ENCODE assay signal across 18 mouse cellular contexts in the genomic region with DNA sequence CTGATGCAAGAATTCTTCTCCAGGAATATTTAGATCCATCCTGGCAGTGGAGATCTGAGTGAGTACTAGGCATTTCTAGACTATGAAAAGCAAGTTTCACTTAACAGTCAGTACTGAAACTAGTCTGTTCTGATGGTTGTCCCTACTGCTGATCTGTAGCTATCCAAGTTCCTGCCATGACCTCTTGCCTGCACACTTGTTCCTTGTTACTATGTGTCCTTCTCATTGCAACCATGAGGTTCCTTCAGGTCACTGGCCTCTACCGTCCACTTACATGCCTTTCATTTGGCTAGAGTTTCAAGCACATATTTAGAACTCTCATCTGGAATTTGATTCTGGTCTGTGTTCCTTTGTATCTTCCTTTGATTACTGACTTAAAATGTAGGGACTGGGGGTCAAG. TPM values are rescaled to one million over a fixed set of nuclear protein-coding genes. Genes with fewer than 3 reads are reported as not detected.
"Had no signal": no experiment of that assay in that cellular context is flagged by ENCODE, and none has a peak within 500 bp of the region (broad histone marks: within the 10 kb centered on the region; RNA-seq: fewer than 3 reads in every experiment).

No protein-coding gene starts in this region.

- H3K4me3 ChIP-seq: limb, embryonic 12.5 days; liver, embryonic 13.5 days; lung, embryonic 15.5 days; megakaryocyte, embryonic 14.5 days; midbrain, embryonic 15.5 days; neural tube, embryonic 13.5 days had no signal

- ATAC-seq: liver, postnatal 0 days; midbrain, embryonic 15.5 days had no signal

- H3K4me2 ChIP-seq: limb, embryonic 12.5 days; liver, embryonic 13.5 days; lung, embryonic 15.5 days; midbrain, embryonic 11.5 days; midbrain, embryonic 15.5 days; neural tube, embryonic 13.5 days had no signal

- DNase-seq: kidney, postnatal 36 days; layer of hippocampus, adult 9-11 months; layer of hippocampus, postnatal 36 days; liver; liver, embryonic 13.5 days; liver, postnatal 0 days; lung, postnatal 14 days; right cerebral cortex, postnatal 14 days; thymus, postnatal 36 days had no signal

- H3K9ac ChIP-seq: limb, embryonic 12.5 days; liver, embryonic 13.5 days; liver, postnatal 0 days; lung, embryonic 15.5 days; midbrain, embryonic 15.5 days; neural tube, embryonic 13.5 days had no signal

- H3K4me1 ChIP-seq: liver, embryonic 13.5 days; lung, embryonic 15.5 days; megakaryocyte, embryonic 14.5 days; midbrain, embryonic 15.5 days; neural tube, embryonic 13.5 days had no signal

- H3K9me3 ChIP-seq: limb, embryonic 12.5 days; liver, embryonic 13.5 days; lung, embryonic 15.5 days; megakaryocyte, embryonic 14.5 days; midbrain, embryonic 15.5 days; neural tube, embryonic 13.5 days had no signal

- H3K27ac ChIP-seq: kidney, postnatal 0 days; limb, embryonic 12.5 days; liver, embryonic 13.5 days; lung, embryonic 15.5 days; macrophage; midbrain, embryonic 15.5 days; neural tube, embryonic 13.5 days had no signal

- H3K27me3 ChIP-seq: limb, embryonic 12.5 days; liver, embryonic 13.5 days; lung, embryonic 15.5 days; megakaryocyte, embryonic 14.5 days had no signal

- H3K36me3 ChIP-seq: limb, embryonic 12.5 days; liver, embryonic 13.5 days; lung, embryonic 15.5 days; midbrain, embryonic 15.5 days; neural tube, embryonic 13.5 days had no signal

RNA-seq across cellular contexts. Expression of a gene that starts 37.9 kb away (rescaled TPM):
- total RNA-seq: monocyte, adult 5-6 weeks had no signal
- polyA plus RNA-seq: macrophage had no signal
